Mouse (Mus musculus) heart, postnatal 25 days (tissue): Measurements from ENCODE around the gene Spa17. TPM values are rescaled to one million over a fixed set of nuclear protein-coding genes. Genes with fewer than 3 reads are reported as not detected.
A peak's percentile ranks its signal among the peaks of the same experiment; 100 is the strongest.

Source experiments
- DNase-seq: peaks from one replicate; pipeline ENCODE4 v3.0.0; 2022; ENCODE audit warnings: low spot score
- intact Hi-C: fragments of 180-260 bp; cut with DNase I; formaldehyde crosslinking; loops from one replicate; pipeline ENCODE4 v1.15.1; 2025
- total RNA-seq, 2 experiments: library from RNA; stranded (reverse); gene quantifications; 2 replicates each; pipeline ENCODE4 v1.2.3; 2021

The Spa17 gene
- total RNA-seq = 1 to 10 TPM; 1.3 to 2.7 TPM

- peak; percentile 77 for DNase-seq
- intact Hi-C loops = loop anchor here (5.0 kb wide), 1 partner anchor 46 kb away; no protein-coding TSS in a partner anchor
Measured at GRCm38 (mm10) chr9:37613182-37613910, at the start of gene Spa17. Gene Spa17, minus strand, starts transcription at chr9:37613722.

- intact Hi-C loops = no loop called here
Measured at GRCm38 (mm10) chr9:37663210-37663609, 49.7 kb upstream of the Spa17 start.

GRCm38 (mm10) chr9:37659413-37659812 lies 45.9 kb upstream of the Spa17 start:
- intact Hi-C loops = no loop called here
- no peak for DNase-seq

More at GRCm38 (mm10) chr9:37663210-37663609, 49.7 kb upstream of the Spa17 start:
- no peak for DNase-seq

DNA sequence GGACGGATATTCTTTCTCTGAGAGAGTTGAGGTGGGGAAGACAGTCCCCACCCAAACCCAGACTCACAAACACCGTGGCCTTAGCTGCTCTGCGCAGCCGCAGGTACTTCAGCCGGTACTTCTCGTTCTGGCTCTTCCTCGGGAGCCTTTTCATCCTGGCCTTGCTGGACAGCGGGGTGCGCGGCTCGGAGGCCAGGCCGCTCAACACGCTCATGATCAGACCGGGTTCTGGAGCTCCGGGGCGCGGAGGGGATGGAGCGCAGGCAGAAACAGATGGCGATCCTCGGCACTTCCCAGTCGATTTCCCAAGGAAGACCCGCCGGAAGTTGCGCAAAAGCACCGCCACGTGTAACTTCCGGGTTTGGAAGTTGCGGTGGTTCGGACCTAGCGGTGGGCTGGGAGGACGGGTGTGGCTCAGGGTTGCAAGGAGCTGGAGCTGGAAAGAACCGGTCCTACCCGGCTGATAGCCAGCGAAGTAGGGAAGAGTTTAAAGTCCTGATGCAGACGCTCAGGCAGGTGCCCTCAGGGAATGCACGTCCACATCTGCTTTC lies 43.5 kb upstream of the Spa17 start, which contains the start of gene Tbrg1:
Tbrg1 (minus strand) TSS at position 382 of the 551 bp plus-strand sequence.
- intact Hi-C loops = no loop called here
- peak; percentile 75 for DNase-seq

DNA sequence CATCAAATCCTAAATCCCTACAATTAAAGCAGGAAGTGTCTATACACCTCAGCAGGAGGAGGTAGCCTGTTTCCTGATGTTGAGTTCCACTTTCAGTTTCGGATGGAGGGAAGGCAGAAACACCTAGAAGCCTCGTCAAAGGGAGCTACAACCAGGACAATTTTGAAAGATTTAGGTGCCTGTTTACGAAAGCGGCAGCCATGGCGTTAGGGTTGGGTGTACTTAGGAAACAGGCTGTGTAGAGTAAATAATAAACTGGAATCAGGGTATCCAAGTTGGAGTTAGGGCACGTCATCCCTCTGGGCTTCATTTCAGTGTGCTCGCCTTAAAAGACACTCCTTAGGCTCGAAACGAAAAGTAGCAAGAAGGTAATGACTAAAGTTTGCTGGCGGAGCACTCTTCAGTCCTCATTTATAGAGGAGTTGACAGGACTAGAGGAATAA lies 42.9 kb upstream of the Spa17 start:
- intact Hi-C loops = no loop called here
- no peak for DNase-seq

DNA sequence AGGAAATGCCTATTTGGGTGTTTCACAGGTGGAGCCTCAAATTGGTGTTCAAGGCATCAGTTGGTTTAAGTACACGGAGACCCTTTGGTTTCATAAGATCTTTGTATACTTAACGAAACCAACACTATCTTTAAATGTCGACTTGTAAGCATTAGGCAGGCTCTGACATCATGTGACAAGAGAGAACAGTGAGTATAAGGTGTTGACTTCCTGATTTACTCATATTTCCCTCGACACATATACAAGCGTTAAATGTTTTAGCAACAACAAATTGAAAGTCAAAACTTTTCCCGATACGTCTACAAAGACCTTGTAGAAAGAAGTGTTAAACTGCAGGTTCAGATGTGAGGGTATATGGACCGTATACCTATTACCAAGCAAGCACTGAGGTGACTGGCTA lies 42.4 kb upstream of the Spa17 start:
- intact Hi-C loops = no loop called here
- no peak for DNase-seq

- DNase-seq = no peak
- intact Hi-C loops = no loop called here
Measured at GRCm38 (mm10) chr9:37653836-37654235, 40.3 kb upstream of the Spa17 start.

DNA sequence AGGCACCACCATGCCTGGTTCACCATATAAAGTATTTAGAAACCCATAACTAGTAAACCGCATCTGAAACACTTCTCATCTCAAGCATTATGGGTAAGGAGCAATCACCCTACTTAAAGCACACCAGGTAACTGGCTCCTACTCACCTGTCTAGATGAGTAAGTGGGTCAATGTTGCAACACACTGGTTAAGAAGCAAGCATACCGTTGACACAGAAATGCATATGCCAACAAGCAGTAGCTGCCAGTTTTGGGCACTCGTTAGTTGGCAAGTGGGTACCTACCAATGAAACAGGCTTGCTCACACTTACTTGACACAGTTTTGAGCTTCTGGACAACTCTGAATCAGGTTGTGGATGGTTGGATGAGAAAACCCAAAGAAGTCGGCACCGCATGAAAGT lies 37.1 kb upstream of the Spa17 start:
- DNase-seq = no peak
- intact Hi-C loops = no loop called here

DNA sequence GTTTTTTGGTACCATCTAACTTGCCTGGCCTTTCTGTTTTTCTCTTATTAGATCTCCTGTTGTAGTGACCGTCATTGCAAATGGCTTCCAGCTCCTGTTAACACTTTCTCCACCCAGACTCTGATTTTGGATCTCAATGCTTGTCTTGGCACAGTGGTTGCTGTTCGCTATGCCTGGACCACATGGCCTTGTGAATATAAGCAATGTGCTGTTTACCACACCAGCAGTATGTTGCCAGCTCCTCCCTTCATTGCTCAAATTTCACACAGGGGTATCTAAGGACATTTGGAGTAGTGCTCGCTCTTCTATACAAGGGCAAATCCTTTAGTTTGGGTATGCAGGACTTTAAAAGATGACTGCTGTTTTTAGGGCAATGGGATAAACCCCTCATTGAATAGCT lies 32.7 kb upstream of the Spa17 start:
- intact Hi-C loops = no loop called here
- DNase-seq = no peak

DNA sequence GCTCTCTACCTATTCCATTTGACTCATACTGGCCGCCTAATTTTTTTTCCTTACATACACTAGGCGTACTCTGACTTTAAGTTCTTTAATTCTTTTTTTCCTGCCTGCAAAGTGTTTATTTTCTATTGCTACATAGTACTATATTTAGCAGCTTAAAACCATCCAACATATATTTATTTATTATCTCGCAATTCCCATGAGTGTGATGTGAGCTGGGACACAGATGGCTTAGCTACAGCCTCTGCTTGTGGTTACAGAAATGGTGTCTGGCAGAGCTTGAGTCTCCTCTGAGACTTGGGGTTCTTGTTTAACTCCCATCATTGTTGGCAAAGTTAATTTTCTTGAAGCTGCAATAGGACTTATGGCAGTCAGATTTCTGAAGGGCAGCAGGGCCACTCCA lies 25.2 kb upstream of the Spa17 start:
- intact Hi-C loops = loop anchor here (5.0 kb wide), 1 partner anchor 176 kb away; no protein-coding TSS in a partner anchor

GRCm38 (mm10) chr9:37636800-37637542 lies 23.4 kb upstream of the Spa17 start:
- intact Hi-C loops = loop anchor here (5.0 kb wide), 1 partner anchor 175 kb away; no protein-coding TSS in a partner anchor
- DNase-seq = no peak

More for the DNA sequence above, 25.2 kb upstream of the Spa17 start:
- no peak for DNase-seq

- no peak for DNase-seq
- intact Hi-C loops = loop anchor here (5.0 kb wide), 1 partner anchor 174 kb away; no protein-coding TSS in a partner anchor
Measured at GRCm38 (mm10) chr9:37636335-37636734, 22.8 kb upstream of the Spa17 start.

GRCm38 (mm10) chr9:37634269-37634668 lies 20.7 kb upstream of the Spa17 start:
- intact Hi-C loops = no loop called here
- DNase-seq = no peak

DNA sequence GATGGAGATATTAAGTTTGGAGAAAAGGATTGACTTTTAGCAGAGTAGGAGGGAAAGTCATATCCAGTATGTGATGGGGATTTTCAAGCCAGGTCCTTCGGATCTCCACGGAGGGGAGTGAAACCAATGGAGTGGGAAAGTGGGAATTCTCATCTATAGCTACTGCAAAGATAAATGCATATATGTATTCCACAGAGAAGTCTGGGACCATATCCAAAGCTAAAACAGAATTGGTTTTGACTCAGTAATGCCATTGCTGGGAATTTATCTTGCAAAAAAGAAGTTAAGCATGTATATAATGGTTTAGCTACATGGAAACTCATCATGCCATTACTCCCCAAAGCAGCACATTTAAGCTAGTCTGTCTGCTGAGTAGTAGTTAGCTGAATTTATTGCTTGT lies 18.8 kb upstream of the Spa17 start:
- intact Hi-C loops = no loop called here
- no peak for DNase-seq

DNA sequence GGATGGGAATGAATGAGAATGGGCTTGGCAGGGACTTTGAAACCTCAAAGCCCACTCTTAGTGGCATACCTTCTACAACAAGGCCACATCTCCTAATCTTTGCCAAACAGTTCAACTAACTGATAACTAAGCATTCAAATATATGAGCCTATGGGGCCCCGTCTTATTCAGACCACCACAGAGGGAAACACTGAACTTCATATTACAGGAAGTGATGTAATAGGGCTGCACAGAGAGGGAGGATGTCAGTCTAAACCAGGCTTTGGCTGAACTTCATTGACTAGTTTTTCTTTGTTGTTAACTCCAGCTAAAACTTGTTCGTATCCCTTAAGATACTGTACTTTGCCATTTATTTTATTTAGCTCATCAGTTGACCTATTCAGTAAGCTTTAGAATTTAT lies 16.4 kb upstream of the Spa17 start:
- intact Hi-C loops = no loop called here

GRCm38 (mm10) chr9:37628581-37628980 lies 15.1 kb upstream of the Spa17 start:
- DNase-seq = no peak
- intact Hi-C loops = no loop called here

More for the DNA sequence above, 16.4 kb upstream of the Spa17 start:
- DNase-seq = no peak

- intact Hi-C loops = no loop called here
- no peak for DNase-seq
Measured at GRCm38 (mm10) chr9:37627263-37627662, 13.7 kb upstream of the Spa17 start.

DNA sequence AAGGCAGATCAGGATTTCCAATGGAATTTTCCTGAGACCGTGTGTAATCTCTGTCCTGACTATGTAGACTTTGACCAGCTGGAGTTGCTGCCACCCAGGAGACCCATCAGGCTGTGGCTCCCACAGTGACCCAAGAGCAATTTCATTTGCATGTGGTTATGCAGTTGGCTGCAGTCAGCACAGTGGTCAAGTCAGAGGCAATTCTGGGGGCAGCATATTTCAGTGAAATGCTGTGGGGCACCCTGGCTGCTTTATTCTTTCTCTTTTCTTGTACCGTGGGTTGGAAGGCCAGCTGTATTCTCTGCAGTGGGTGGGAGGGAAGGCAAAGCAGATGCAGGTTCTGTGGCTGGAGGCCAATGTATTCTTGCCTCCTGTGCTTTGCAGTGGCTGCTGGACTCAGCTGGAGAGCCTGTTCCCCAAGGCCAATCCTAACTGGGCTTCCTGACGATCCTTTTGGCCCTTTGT lies 12.6 kb upstream of the Spa17 start:
- no peak for DNase-seq
- intact Hi-C loops = no loop called here

- intact Hi-C loops = no loop called here
- DNase-seq = no peak
Measured at GRCm38 (mm10) chr9:37625641-37626040, 12.1 kb upstream of the Spa17 start.

GRCm38 (mm10) chr9:37625129-37625528 lies 11.6 kb upstream of the Spa17 start:
- no peak for DNase-seq
- intact Hi-C loops = no loop called here

DNA sequence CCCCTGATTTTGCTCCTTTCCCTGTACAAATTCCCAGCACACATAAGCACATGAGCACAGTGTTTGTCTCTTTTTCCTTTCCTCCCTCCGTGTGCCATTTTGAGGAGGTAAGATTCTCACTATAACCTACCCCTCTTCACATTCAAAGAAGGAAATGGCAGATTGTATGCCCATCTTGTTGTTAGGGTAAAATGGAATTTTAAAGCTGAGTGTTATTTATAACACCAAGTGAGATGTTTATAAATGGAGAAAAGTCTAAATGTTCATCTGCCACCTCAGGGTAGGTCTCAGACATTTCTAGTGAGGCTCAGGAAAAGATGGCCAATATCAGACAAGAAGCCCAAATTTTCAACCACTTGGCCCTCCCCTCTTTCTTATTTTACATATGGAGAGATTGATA lies 11.0 kb upstream of the Spa17 start:
- DNase-seq = no peak
- intact Hi-C loops = no loop called here
